Mouse (Mus musculus) heart, adult 8-10 months (tissue): ENCODE measurements at regions not wholly inside any gene's neighbourhood (a gene's known extent, or its start where the extent isn't known, plus 50 kb on each side); places are given as distances from the start of the nearest gene placed in this dataset.
"Not testable (repeated sequence)": the region's sequence is repeated elsewhere in the genome, so short reads cannot be mapped to it uniquely, and the experiment has no call there.

Experiments used
- DNase-seq: peaks from one replicate; pipeline ENCODE4 v3.0.0; 2022; ENCODE audit warnings: low spot score

DNA sequence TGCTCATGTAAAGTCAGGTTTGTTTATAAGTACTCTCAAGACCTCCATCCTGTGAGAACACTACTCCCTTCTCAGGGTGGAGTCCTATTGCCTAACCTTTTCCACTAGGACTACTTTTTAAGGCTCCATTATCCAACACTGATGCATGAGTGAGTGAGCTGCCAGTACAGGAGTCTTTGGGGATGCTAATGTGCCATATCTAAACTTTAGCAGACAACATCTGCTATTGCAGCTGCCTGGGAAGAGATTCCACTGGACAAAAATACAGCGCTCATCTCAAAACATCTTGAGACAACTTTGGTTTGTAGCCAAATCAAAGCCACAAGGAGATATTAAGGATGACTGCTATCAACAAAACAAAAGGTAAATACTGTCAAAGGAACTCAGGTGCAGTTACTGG is 52.3 kb upstream of the Gm10985 start:
- no peak for DNase-seq

GRCm38 (mm10) chr3:53789706-53790105 is 55.2 kb upstream of the Gm10985 start:
- DNase-seq, result peak; percentile 26

- DNase-seq, result no peak
These were observed 59.7 kb upstream of the Gm10985 start for GRCm38 (mm10) chr3:53785201-53785600.

DNA sequence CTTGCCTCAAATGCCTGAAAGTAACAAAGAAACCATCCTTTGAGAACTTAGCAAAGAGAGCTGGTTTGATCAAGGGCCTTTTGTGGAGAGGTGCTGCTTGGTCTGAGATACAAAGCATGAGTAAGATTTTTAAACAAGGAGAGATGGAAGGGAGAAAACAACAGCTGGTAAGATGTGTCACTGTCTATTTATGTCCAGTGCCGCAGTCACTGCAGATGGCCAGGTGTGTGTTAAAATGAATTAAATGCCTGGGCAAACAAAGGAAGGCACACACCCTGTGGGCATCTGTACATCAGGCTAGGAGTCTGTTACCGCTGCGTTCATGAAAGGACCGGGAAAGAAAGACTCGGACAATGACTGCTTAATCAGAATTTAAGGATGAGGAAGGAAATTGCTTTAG is 68.2 kb upstream of the Gm10985 start:
- DNase-seq, result no peak

GRCm38 (mm10) chr3:53767601-53768000 is 77.3 kb upstream of the Gm10985 start:
- no peak for DNase-seq

DNA sequence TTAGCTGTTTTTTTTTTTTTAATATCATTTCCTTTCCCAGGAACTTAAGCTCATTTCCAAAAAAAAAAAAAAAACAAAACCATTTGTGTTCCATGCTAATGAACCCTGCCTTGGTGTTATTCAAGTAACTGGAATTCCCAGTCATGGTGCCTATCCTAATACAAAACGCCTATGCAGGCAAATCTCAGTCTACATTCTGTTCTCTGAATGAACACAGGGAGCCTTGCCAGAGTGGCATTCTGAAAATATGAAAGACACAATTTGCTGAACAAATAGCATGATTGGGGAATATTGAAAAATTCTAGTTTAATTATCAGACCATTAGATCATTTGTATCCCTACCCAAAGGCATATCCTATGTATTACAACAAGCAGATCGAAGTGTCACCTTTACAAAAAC is 80.9 kb upstream of the Gm10985 start:
- no peak for DNase-seq

GRCm38 (mm10) chr3:53761514-53762075 is 83.3 kb upstream of the Gm10985 start:
- no peak for DNase-seq

GRCm38 (mm10) chr3:53756115-53756853 is 88.6 kb upstream of the Gm10985 start:
- no peak for DNase-seq

- DNase-seq, result no peak
These were observed 80.0 kb upstream of the Frem2 start for GRCm38 (mm10) chr3:53737161-53737560.

GRCm38 (mm10) chr3:53735607-53736006 is 78.5 kb upstream of the Frem2 start:
- not testable (repeated sequence) for DNase-seq

- DNase-seq, result peak; percentile 35
These were observed 78.0 kb upstream of the Frem2 start for GRCm38 (mm10) chr3:53735147-53735546.

GRCm38 (mm10) chr3:53730440-53730839 is 73.3 kb upstream of the Frem2 start:
- DNase-seq, result no peak

DNA sequence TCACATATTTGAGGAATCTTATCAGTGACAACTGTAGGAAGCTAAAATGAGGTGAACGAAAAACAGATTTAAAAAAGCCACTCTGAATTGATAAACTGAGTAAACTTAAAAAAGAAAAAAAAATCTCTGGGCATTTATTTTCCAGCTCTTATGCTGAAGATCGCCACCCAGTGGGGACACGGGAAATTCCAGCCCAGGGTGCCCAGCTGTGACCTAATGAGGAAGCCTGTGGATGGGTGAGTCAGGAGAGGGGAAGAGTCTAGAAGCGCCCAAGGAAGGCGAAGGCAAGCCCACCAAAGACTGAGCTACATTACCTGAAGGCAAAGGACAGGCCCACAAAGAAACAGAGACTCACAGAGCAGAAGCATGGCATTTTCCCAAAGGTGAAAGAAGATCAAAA is 72.7 kb upstream of the Frem2 start:
- DNase-seq, result no peak

- DNase-seq, result no peak
These were observed 72.0 kb upstream of the Frem2 start for GRCm38 (mm10) chr3:53729131-53729530.

- no peak for DNase-seq
These were observed 70.6 kb upstream of the Frem2 start for GRCm38 (mm10) chr3:53727737-53728136.

- no peak for DNase-seq
These were observed 49.9 kb upstream of the Frem2 start for GRCm38 (mm10) chr3:53707101-53707500.
